Mouse (Mus musculus): ENCODE data around the gene Rad51d.
A peak's percentile ranks its signal among the peaks of the same experiment; 100 is the strongest.

Gene Rad51d

DNA sequence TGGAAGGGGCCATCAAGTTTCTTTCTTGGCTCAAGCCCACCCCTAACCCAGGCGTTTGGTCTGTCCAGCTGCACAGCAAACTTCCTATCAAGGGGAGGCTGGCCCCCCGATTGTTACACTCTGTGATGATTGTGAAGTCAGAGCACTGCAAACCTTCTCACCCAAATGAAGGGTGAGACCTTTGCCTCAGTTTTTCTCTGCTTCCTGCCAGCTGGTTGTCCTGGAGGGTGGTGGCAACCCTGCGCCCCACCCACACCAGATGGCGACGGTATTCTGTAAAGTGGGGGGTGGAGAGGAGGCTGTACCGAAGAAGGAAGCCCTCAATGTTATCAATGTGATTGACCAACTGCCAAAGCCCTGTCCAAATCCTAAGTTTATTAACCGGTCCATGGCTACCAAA is 1.5 kb upstream of the Rad51d start, which contains the start of gene Fndc8:
Gene Fndc8, plus strand, starts transcription at position 189 of the 400 bp plus-strand sequence.
- no peak for DNase-seq (ENCODE audit: low read depth)

DNA sequence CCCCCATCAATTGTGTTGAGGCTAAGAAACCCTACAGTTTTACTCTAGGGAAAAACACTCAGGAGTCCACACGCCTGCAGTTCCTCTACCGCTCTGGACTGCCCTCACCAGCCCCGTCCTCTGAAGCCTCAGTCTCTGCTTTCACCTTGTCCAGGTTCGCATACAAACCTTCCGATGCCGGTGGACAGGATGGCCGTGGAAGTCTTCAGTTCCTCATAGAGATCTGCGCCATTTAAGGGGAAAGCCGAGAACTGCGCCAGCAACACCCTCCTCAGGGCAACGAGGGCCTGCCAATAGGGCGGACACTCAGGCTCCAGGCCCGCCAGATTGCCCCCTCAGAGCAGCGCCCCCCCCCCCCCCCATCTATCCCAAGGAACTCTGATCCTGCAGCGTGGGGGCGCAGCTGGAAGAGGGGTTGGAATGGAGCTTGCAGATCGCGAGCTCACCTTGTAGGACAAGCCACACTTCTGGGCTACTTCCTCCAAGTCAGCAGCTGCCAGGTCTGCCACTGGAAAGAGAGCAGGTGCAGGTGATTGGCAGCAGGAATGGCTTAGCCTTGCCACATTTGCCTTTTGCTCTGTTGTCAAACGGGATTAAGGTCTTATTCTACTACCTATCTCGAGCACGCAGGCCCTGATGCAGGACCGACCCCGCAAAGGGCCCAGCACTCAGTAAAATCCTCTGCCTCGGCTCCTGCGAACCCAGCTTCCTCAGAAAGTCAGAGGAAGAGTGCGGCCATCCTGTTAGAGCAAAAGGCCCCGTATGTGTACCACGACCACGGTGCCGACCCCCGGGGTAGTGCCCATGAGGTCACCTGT is 681 bp downstream of the Rad51d start:
- DNase-seq (ENCODE audit: low read depth) = peak; percentile 54

GRCm38 (mm10) chr11:82888491-82888946 is 1.9 kb downstream of the Rad51d start:
- no peak for DNase-seq (ENCODE audit: low read depth)

GRCm38 (mm10) chr11:82886559-82886958 is 3.9 kb downstream of the Rad51d start:
- peak; percentile 55 for DNase-seq (ENCODE audit: low read depth)

GRCm38 (mm10) chr11:82883180-82883579 is 7.2 kb downstream of the Rad51d start:
- DNase-seq (ENCODE audit: low read depth) = no peak

GRCm38 (mm10) chr11:82877726-82878344 is 12.6 kb downstream of the Rad51d start:
- DNase-seq (ENCODE audit: low read depth) = no peak

GRCm38 (mm10) chr11:82875631-82876030 is 14.8 kb downstream of the Rad51d start:
- no peak for DNase-seq (ENCODE audit: low read depth)

DNA sequence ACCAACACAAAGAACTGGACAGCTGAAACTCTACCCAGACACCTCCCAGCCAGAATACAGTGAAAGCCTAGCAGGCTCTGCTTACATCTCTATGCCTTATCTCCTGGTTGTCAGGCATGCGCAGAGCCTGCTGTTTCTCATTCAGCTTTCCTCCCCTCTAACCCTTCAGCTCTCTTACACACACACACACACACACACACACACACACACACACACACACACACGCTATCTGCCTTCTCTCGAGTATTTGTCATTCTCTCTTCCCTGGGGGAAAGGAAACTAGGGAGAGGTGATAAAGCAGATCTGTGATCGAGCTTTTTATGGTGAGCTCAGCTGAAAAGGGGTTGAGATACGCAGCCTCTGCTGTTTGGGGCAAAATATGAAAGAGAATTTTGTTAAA is 15.5 kb downstream of the Rad51d start:
- DNase-seq (ENCODE audit: low read depth) = no peak

DNA sequence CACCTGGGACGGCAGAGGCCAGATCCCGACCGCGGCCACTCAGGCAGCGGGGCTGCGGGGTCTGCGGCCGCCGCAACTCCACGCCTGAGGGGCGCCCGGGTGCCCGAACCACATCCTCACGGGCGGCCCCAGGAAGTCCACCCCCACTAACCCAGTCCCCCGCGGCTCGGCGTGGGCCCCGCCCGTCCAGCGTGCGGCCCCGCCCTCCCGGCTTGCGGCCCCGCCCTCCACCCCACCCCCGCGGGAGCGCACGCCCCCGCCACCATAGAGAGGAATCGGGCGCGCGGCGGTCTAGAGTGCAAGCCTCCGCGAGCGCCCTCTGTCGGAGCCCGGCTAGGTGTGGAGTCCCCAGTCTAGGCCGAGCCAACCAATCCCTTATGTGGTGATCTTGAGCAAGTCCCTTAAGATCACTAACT is 19.4 kb downstream of the Rad51d start, which contains the start of gene Rffl:
Gene Rffl, minus strand, starts transcription at position 180 of the 416 bp plus-strand sequence.
- DNase-seq (ENCODE audit: low read depth) = peak; percentile 92

- DNase-seq (ENCODE audit: low read depth) = peak; percentile 96
These were observed 20.0 kb downstream of the Rad51d start for GRCm38 (mm10) chr11:82870173-82871030.

GRCm38 (mm10) chr11:82869506-82870172 is 20.8 kb downstream of the Rad51d start:
- no peak for DNase-seq (ENCODE audit: low read depth)

- no peak for DNase-seq (ENCODE audit: low read depth)
These were observed 22.5 kb downstream of the Rad51d start for GRCm38 (mm10) chr11:82867956-82868355.

GRCm38 (mm10) chr11:82866850-82867564 is 23.4 kb downstream of the Rad51d start:
- no peak for DNase-seq (ENCODE audit: low read depth)

DNA sequence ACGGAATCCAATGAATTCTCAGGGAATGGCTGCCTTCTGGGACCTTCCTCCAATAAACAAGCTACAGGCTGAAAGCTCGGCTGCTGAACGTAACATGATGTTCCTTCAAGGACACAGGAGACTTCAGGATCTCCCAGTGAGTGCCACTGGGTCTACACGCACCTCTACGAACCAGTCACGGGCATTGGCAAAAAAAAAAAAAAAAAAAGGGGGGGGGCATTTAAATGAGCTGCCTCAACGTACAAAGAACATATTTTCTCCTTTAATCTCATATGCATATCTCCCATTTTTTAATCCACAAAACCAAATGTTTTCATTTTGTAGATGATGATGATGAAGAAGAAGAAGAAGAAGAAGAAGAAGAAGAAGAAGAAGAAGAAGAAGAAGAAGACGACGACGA is 24.5 kb downstream of the Rad51d start:
- no peak for DNase-seq (ENCODE audit: low read depth)

- DNase-seq (ENCODE audit: low read depth) = no peak
These were observed 26.9 kb downstream of the Rad51d start for GRCm38 (mm10) chr11:82863488-82863931.

DNA sequence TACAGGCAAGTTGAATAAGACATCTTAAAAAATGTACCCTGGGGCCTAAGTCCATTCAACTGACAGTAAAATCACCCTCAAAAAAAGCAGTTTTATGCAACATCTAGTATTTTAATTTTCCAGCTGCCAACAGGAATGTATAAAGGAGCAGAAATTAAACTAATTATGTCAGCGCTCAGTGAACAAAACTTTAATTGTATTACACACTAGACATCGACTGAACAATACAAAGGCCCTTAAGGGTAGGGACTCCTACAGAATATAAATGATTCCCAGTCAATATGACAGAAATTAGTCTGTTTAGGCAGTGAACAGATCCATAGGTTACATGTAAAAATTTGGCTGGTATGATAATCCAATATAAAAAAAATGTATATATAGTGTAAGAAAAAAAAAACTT is 27.4 kb downstream of the Rad51d start:
- DNase-seq (ENCODE audit: low read depth) = no peak

- no peak for DNase-seq (ENCODE audit: low read depth)
These were observed 27.8 kb downstream of the Rad51d start for GRCm38 (mm10) chr11:82862638-82863037.

- no peak for DNase-seq (ENCODE audit: low read depth)
These were observed 28.9 kb downstream of the Rad51d start for GRCm38 (mm10) chr11:82861558-82861957.

- DNase-seq (ENCODE audit: low read depth) = no peak
These were observed 29.7 kb downstream of the Rad51d start for GRCm38 (mm10) chr11:82860759-82861158.

GRCm38 (mm10) chr11:82857307-82857848 is 33.0 kb downstream of the Rad51d start:
- DNase-seq (ENCODE audit: low read depth) = no peak

DNA sequence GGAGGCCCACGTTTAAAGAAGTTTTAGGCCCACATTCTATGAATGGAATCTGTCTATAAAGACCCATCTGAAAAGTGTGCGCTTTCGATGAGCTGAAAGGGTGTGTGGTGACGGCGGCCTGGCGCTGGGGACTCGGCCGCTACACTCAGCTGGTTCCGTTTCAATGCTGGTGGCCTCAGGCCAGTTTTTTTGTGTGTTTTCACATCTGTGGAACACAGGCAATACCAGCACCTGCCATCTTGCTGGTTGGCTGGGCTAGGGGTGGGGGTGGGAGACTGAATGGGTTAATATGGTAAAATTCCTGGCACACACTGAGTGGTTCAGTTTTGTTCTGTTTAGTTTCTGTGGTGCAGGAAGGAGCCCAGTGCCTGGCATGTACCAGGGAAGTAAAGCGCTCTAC is 34.4 kb downstream of the Rad51d start:
- no peak for DNase-seq (ENCODE audit: low read depth)

Measured in 416B (cell line).